Mouse (Mus musculus) midbrain, embryonic 13.5 days (tissue): ENCODE results near the gene Lin54. TPM values are rescaled to one million over a fixed set of nuclear protein-coding genes. Genes with fewer than 3 reads are reported as not detected.
A peak's percentile ranks its signal among the peaks of the same experiment; 100 is the strongest.

Experiments used
- ATAC-seq: fragments of 200-750 bp; cut with Nextera tagmentation; 2 replicates; pipeline ENCODE4 v1.8.0; 2017; ENCODE audit warnings: mild to moderate bottlenecking, moderate TSS enrichment, moderate library complexity
- H3K27ac ChIP-seq: fragments of 300-500 bp; sonication (generic); 2 replicates; pipeline ENCODE4 v1.5.1; 2015; ENCODE audit warnings: inconsistent platforms, mild to moderate bottlenecking, moderate library complexity
- H3K27me3 ChIP-seq: fragments of 300-500 bp; sonication (generic); 2 replicates; pipeline ENCODE4 v1.6.1; 2015; ENCODE audit warnings: mild to moderate bottlenecking, inconsistent platforms
- H3K36me3 ChIP-seq: fragments of 300-500 bp; sonication (generic); 2 replicates; pipeline ENCODE4 v1.6.1; 2015; ENCODE audit warnings: mild to moderate bottlenecking, inconsistent platforms
- H3K4me1 ChIP-seq: fragments of 300-500 bp; sonication (generic); replicated peaks from 2 replicates; pipeline ENCODE4 v1.6.1; 2015; ENCODE audit warnings: inconsistent platforms
- H3K4me2 ChIP-seq: fragments of 300-500 bp; sonication (generic); replicated peaks from 2 replicates; pipeline ENCODE4 v1.6.1; 2015; ENCODE audit warnings: moderate library complexity, mild to moderate bottlenecking, inconsistent platforms
- H3K4me3 ChIP-seq: fragments of 300-500 bp; sonication (generic); replicated peaks from 2 replicates; pipeline ENCODE4 v1.5.1; 2015; ENCODE audit warnings: mild to moderate bottlenecking, inconsistent platforms
- H3K9ac ChIP-seq: fragments of 300-500 bp; sonication (generic); replicated peaks from 2 replicates; pipeline ENCODE4 v1.6.1; 2015; ENCODE audit warnings: mild to moderate bottlenecking, inconsistent platforms
- H3K9me3 ChIP-seq: fragments of 300-500 bp; sonication (generic); 2 replicates; pipeline ENCODE4 v1.6.1; 2016; ENCODE audit warnings: mild to moderate bottlenecking, inconsistent platforms
- WGBS: fragments of 180-500 bp; shearing (Covaris S2); methylation state at CpG from one replicate; pipeline ENCODE4 v1.1.7; 2015; 5-methylcytosine and 5-hydroxymethylcytosine counted together
- microRNA-seq: library from miRNA; unstranded; fragments of <30 nt; microRNA quantifications from one replicate; pipeline ENCODE4, GENCODE M21; 2016
- polyA plus RNA-seq: library from polyadenylated mRNA; unstranded; fragments of >200 nt; fragmentation: Nextera tagmentation; extraction: Ambion mirVana; gene quantifications from 2 replicates; pipeline ENCODE4 v1.2.1, GENCODE M21; 2015

The Lin54 gene
- polyA plus RNA-seq, 1 experiment from 2014 or later = 9.0 TPM

- no peak for ATAC-seq
- H3K27ac ChIP-seq = no peak overlapping the region
- 0 out of 2 replicates have a peak overlapping the region, but pooled peaks have one; percentile 28 for H3K9ac ChIP-seq
- no peaks in the 10 kb centered on the region for H3K27me3 ChIP-seq
- peaks cover 30% of the 10 kb centered on the region for H3K4me1 ChIP-seq
- peak overlapping the region; percentile 86 for H3K4me3 ChIP-seq
- peak overlapping the region; percentile 71 for H3K4me2 ChIP-seq
- peaks cover 18% of the 10 kb centered on the region for H3K36me3 ChIP-seq
- no peaks in the 10 kb centered on the region for H3K9me3 ChIP-seq
- 81% methylated on average over 11 of the region's 11 CpGs for WGBS
Measured at GRCm38 (mm10) chr5:100414474-100415196, 85.8 kb downstream of the Lin54 start.

- no peak for ATAC-seq
- H3K4me1 ChIP-seq = peaks cover 30% of the 10 kb centered on the region
- no peak overlapping the region for H3K9ac ChIP-seq
- H3K27ac ChIP-seq = no peak overlapping the region
- no peaks in the 10 kb centered on the region for H3K27me3 ChIP-seq
- no peak overlapping the region for H3K4me2 ChIP-seq
- 93% methylated on average over 3 of the region's 3 CpGs for WGBS
- 0 out of 2 replicates have a peak, but pooled peaks cover under 1% of the 10 kb centered on the region for H3K36me3 ChIP-seq
- no peaks in the 10 kb centered on the region for H3K9me3 ChIP-seq
- H3K4me3 ChIP-seq = no peak overlapping the region
Measured at GRCm38 (mm10) chr5:100412886-100413285, 87.6 kb downstream of the Lin54 start.

- no peak for ATAC-seq
- peaks cover 19% of the 10 kb centered on the region for H3K4me1 ChIP-seq
- no peak overlapping the region for H3K4me3 ChIP-seq
- no peak overlapping the region for H3K27ac ChIP-seq
- WGBS = 94% methylated on average over 5 of the region's 5 CpGs
- no peaks in the 10 kb centered on the region for H3K27me3 ChIP-seq
- no peak overlapping the region for H3K4me2 ChIP-seq
- no peak overlapping the region for H3K9ac ChIP-seq
- no peaks in the 10 kb centered on the region for H3K9me3 ChIP-seq
- peaks cover 15% of the 10 kb centered on the region for H3K36me3 ChIP-seq
Measured at GRCm38 (mm10) chr5:100410281-100410680, 90.2 kb downstream of the Lin54 start.

GRCm38 (mm10) chr5:100408485-100408884, 92.0 kb downstream of the Lin54 start:
- Histone ChIP-seq H3K4me3 (no peak overlapping the region), H3K36me3 (peaks cover 28% of the 10 kb centered on the region), H3K4me1 (peaks cover 2% of the 10 kb centered on the region; the same call in 1 of the 2 replicates), H3K9ac (no peak overlapping the region), H3K4me2 (no peak overlapping the region), H3K27ac (no peak overlapping the region), H3K9me3 (no peaks in the 10 kb centered on the region), H3K27me3 (no peaks in the 10 kb centered on the region)
- 87% methylated on average over 5 of the region's 5 CpGs for WGBS
- no peak for ATAC-seq

- Histone ChIP-seq H3K27ac (no peak overlapping the region), H3K9me3 (no peaks in the 10 kb centered on the region), H3K9ac (no peak overlapping the region), H3K27me3 (no peaks in the 10 kb centered on the region), H3K36me3 (peaks cover 79% of the 10 kb centered on the region), H3K4me1 (no peaks in the 10 kb centered on the region), H3K4me2 (no peak overlapping the region), H3K4me3 (no peak overlapping the region)
- 96% methylated on average over 3 of the region's 3 CpGs for WGBS
- ATAC-seq = no peak
Measured at GRCm38 (mm10) chr5:100396753-100397152, 103.7 kb downstream of the Lin54 start.

- Histone ChIP-seq H3K36me3 (peaks cover 92% of the 10 kb centered on the region), H3K27me3 (no peaks in the 10 kb centered on the region), H3K9ac (no peak overlapping the region), H3K4me2 (no peak overlapping the region), H3K27ac (no peak overlapping the region), H3K4me1 (no peaks in the 10 kb centered on the region), H3K4me3 (no peak overlapping the region), H3K9me3 (no peaks in the 10 kb centered on the region)
- 91% methylated on average over 3 of the region's 3 CpGs for WGBS
- no peak for ATAC-seq
Measured at GRCm38 (mm10) chr5:100393681-100394080, 106.8 kb downstream of the Lin54 start.

GRCm38 (mm10) chr5:100392436-100392955, 107.9 kb downstream of the Lin54 start:
- WGBS = 93% methylated on average over 20 of the region's 20 CpGs
- Histone ChIP-seq H3K36me3 (peaks cover 87% of the 10 kb centered on the region), H3K9ac (no peak overlapping the region), H3K4me2 (no peak overlapping the region), H3K4me3 (no peak overlapping the region), H3K27me3 (no peaks in the 10 kb centered on the region), H3K4me1 (no peaks in the 10 kb centered on the region), H3K27ac (no peak overlapping the region), H3K9me3 (no peaks in the 10 kb centered on the region)
- no peak for ATAC-seq

Small RNA genes within 50 kb of the gene (microRNA-seq; reads per million reads assigned to microRNA genes)
- not detected for gene Gm23222

Other genes with a start within 250 kb of the Lin54 start
- 90.3 and 91.0 TPM in 2 replicates for gene Sec31a, start 84.4 kb downstream of the Lin54 start, polyA plus RNA-seq
- 194 and 202 TPM in 2 replicates for gene Cops4, start 17.7 kb upstream of the Lin54 start, polyA plus RNA-seq
- 0.48 TPM in 1 of 2 replicates, not detected in the other for gene Plac8, start 71.6 kb upstream of the Lin54 start, polyA plus RNA-seq
- 37.8 and 47.9 TPM in 2 replicates for gene Coq2, start 174.5 kb upstream of the Lin54 start, polyA plus RNA-seq
- gene Hpse, start 219.1 kb upstream of the Lin54 start, polyA plus RNA-seq = 0.24 and 0.28 TPM in 2 replicates